Mouse (Mus musculus): ENCODE measurements at regions not wholly inside any gene's neighbourhood (a gene's known extent, or its start where the extent isn't known, plus 50 kb on each side); places are given as distances from the start of the nearest gene placed in this dataset.

- DNase-seq: no peak
Measured at GRCm38 (mm10) chr13:47768963-47769527, 492.0 kb upstream of the Id4 start.

GRCm38 (mm10) chr13:47777206-47778099 is 483.6 kb upstream of the Id4 start:
- DNase-seq: no peak

- DNase-seq: no peak
Measured at GRCm38 (mm10) chr13:47778218-47779009, 482.6 kb upstream of the Id4 start.

GRCm38 (mm10) chr13:47784406-47784805 is 476.6 kb upstream of the Id4 start:
- no peak for DNase-seq

GRCm38 (mm10) chr13:47797859-47798258 is 463.2 kb upstream of the Id4 start:
- no peak for DNase-seq

- DNase-seq: no peak
Measured at GRCm38 (mm10) chr13:47811711-47812415, 449.2 kb upstream of the Id4 start.

- DNase-seq: no peak
Measured at GRCm38 (mm10) chr13:47818924-47819564, 442.0 kb upstream of the Id4 start.

- no peak for DNase-seq
Measured at GRCm38 (mm10) chr13:47836491-47836890, 424.5 kb upstream of the Id4 start.

GRCm38 (mm10) chr13:47842418-47842817 is 418.6 kb upstream of the Id4 start:
- DNase-seq: no peak

- no peak for DNase-seq
Measured at GRCm38 (mm10) chr13:47843011-47843410, 418.0 kb upstream of the Id4 start.

GRCm38 (mm10) chr13:47843541-47844267 is 417.3 kb upstream of the Id4 start:
- DNase-seq: no peak

GRCm38 (mm10) chr13:47846713-47847112 is 414.3 kb upstream of the Id4 start:
- no peak for DNase-seq

- DNase-seq: peak; percentile 20
Measured at GRCm38 (mm10) chr13:47848371-47849188, 412.4 kb upstream of the Id4 start.

GRCm38 (mm10) chr13:47855422-47856108 is 405.5 kb upstream of the Id4 start:
- no peak for DNase-seq

- no peak for DNase-seq
Measured at GRCm38 (mm10) chr13:47858946-47859345, 402.1 kb upstream of the Id4 start.

GRCm38 (mm10) chr13:47860316-47860715 is 400.7 kb upstream of the Id4 start:
- DNase-seq: no peak

GRCm38 (mm10) chr13:47862896-47863295 is 398.1 kb upstream of the Id4 start:
- no peak for DNase-seq

GRCm38 (mm10) chr13:47868656-47869055 is 392.4 kb upstream of the Id4 start:
- DNase-seq: no peak

GRCm38 (mm10) chr13:47869670-47870532 is 391.1 kb upstream of the Id4 start:
- DNase-seq: no peak
